Mouse (Mus musculus): ENCODE data around the gene Ppm1m.

DNA sequence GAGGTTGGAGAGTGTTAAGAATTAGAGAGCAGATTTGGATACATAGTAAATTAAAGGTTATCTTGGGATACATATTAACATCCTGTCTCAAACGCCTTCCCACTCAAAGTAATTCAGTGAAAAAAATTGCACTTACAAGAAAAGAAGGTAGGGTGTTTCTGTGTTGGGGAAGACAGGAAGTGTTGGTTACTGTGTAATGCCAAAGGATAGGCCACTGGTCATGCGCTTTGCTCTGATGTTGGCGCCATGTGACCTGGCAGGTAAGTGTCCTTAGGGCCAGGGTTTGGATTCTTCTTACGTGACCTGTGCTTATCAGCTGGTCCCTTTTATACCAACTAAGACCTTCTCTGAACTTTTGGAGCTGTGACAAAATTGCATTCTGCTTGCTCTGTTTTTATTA, 17.4 kb downstream of the Ppm1m start:
- TF ChIP-seq CTCF (IDR thresholded peaks at IDR 0.05; ENCODE audit: control insufficient read depth, insufficient read depth, insufficient read length) (no peak), MAX (IDR thresholded peaks at IDR 0.05) (no peak), CEBPB (IDR thresholded peaks at IDR 0.05; ENCODE audit: low read depth) (no peak), FOSL1 (IDR thresholded peaks at IDR 0.05; ENCODE audit: insufficient read depth, low read length, poor library complexity, severe bottlenecking) (no peak), MYOG (IDR thresholded peaks at IDR 0.05; ENCODE audit: control insufficient read depth, extremely low read depth, insufficient read length) (no peak), MYOD1 (IDR thresholded peaks at IDR 0.05; ENCODE audit: control insufficient read depth, insufficient read length, low read depth) (no peak)

Data from C2C12 (cell line).